Mouse (Mus musculus): ENCODE measurements around the gene Ctsr.
"Not testable (repeated sequence)": the region's sequence is repeated elsewhere in the genome, so short reads cannot be mapped to it uniquely, and the experiment has no call there.

Ctsr gene

GRCm38 (mm10) chr13:61164156-61164555 lies at the start of gene Ctsr:
Gene Ctsr (minus strand): TSS chr13:61164256.
- no peak for DNase-seq

DNA sequence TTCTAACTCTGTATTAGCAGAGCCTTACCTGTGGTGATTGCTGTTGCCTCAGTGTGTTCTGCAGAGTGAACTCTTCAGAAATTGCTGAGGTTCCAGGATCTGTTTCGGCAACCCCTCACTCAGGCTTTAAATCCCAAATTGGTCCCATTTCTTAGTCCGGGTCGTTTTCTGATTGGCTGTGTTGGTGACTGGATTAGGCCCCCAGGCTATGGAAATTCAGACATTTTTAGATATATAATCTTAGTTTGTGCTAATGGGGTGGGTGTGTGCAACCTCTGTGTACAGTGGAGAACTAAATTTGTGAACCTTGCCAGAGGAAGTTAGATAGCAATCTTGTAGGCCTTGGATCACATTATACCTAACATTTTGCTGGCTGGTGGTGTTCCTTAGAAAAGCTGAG lies 39.3 kb upstream of the Ctsr start, which contains the start of gene Cts6:
TSS of gene Cts6 (minus strand) at position 101 of the 400 bp plus-strand sequence.
- DNase-seq, result no peak

DNA sequence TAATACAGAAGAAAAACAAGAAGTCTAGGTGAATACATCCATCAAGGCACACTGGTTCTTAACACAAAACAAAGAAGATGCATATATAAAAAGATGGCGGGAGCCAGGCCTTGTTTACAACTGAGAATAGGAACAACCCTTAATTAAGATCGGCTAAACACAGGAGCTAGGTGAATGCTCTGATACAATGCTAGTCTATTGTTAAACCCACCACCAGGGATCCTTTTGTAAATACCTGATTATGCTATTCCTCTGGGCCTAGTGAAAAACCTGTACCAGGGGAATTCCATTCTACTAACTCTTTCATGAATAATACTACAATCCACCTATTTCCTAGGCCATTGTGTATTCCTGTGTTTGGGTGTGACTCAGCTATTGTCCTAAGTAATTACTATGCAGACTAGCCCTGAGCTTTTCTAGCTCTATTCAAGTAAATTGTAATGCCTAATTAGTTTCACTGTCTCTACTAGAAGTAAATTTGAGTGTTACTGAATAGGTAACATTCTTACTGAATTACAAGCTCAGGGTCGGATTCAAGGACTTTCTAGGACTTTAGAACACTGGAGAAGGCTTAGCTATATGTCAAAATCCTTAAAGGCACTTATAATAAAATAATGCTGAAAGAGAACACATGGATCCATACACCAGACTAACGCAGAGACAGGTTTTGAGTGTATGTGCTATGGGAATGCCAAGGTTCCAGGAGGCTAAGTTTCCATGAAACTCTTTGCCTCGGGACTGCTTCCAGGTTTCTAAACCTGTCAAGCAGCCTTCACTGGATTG lies 21.3 kb upstream of the Ctsr start:
- DNase-seq, result not testable (repeated sequence)

DNA sequence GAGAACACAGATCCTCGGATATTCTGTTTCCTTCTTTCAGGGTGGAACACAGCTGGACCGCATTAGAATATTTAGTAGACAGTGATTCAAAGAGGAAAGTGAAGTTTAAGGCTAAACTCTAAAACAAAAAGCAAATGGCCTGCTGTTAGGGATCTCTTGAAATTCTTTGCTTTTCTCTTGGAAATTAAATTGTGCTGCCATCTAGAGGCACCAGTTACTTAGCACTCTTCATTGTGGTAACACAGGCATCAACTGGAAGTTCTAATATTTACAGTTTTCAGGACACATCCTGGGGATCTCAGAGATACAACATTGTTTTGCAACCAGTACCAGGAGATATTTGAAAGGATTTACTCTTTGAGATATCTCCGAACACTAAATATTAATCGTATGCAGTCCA lies 566 bp upstream of the Ctsr start:
- no peak for DNase-seq

Data from cerebellum, adult 9-11 months (tissue).